Mouse (Mus musculus) liver, embryonic 13.5 days (tissue): ENCODE results near the gene Cry2. TPM values are rescaled to one million over a fixed set of nuclear protein-coding genes. Genes with fewer than 3 reads are reported as not detected.
A peak's percentile ranks its signal among the peaks of the same experiment; 100 is the strongest.

Source experiments
- ATAC-seq: fragments of 200-750 bp; cut with Nextera tagmentation; 2 replicates; pipeline ENCODE4 v1.8.0; 2017; ENCODE audit warnings: low read depth, mild to moderate bottlenecking, moderate number of reproducible peaks, moderate library complexity
- DNase-seq: peaks from one replicate; pipeline ENCODE4 v3.0.0; 2022
- H3K27ac ChIP-seq: fragments of 300-500 bp; sonication (generic); 2 replicates; pipeline ENCODE4 v1.5.1; 2015; ENCODE audit warnings: moderate library complexity, mild to moderate bottlenecking, inconsistent platforms
- H3K27me3 ChIP-seq: fragments of 300-500 bp; sonication (generic); 2 replicates; pipeline ENCODE4 v1.6.1; 2015; ENCODE audit warnings: mild to moderate bottlenecking, inconsistent platforms
- H3K36me3 ChIP-seq: fragments of 300-500 bp; sonication (generic); 2 replicates; pipeline ENCODE4 v1.6.1; 2015; ENCODE audit warnings: mild to moderate bottlenecking, inconsistent platforms
- H3K4me1 ChIP-seq: fragments of 300-500 bp; sonication (generic); replicated peaks from 2 replicates; pipeline ENCODE4 v1.6.1; 2015; ENCODE audit warnings: inconsistent platforms
- H3K4me2 ChIP-seq: fragments of 300-500 bp; sonication (generic); 2 replicates; pipeline ENCODE4 v1.6.1; 2015; ENCODE audit warnings: inconsistent platforms, mild to moderate bottlenecking, moderate library complexity
- H3K4me3 ChIP-seq: fragments of 300-500 bp; sonication (generic); replicated peaks from 2 replicates; pipeline ENCODE4 v1.5.1; 2015; ENCODE audit warnings: mild to moderate bottlenecking, inconsistent platforms
- H3K9ac ChIP-seq: fragments of 300-500 bp; sonication (generic); 2 replicates; pipeline ENCODE4 v1.6.1; 2015; ENCODE audit warnings: mild to moderate bottlenecking, inconsistent platforms
- H3K9me3 ChIP-seq: fragments of 300-500 bp; sonication (generic); replicated peaks from 2 replicates; pipeline ENCODE4 v1.6.1; 2016; ENCODE audit warnings: inconsistent platforms
- WGBS: fragments of 180-500 bp; shearing (Covaris S2); methylation state at CpG from one replicate; pipeline ENCODE4 v1.1.7; 2015; ENCODE audit not compliant: insufficient replicate concordance; 5-methylcytosine and 5-hydroxymethylcytosine counted together
- polyA plus RNA-seq: library from polyadenylated mRNA; unstranded; fragments of >200 nt; fragmentation: Nextera tagmentation; extraction: Ambion mirVana; gene quantifications from 2 replicates; pipeline ENCODE4 v1.2.1, GENCODE M21; 2015

Gene Cry2
- polyA plus RNA-seq, 1 experiment from 2014 or later: 9.1 TPM

DNA sequence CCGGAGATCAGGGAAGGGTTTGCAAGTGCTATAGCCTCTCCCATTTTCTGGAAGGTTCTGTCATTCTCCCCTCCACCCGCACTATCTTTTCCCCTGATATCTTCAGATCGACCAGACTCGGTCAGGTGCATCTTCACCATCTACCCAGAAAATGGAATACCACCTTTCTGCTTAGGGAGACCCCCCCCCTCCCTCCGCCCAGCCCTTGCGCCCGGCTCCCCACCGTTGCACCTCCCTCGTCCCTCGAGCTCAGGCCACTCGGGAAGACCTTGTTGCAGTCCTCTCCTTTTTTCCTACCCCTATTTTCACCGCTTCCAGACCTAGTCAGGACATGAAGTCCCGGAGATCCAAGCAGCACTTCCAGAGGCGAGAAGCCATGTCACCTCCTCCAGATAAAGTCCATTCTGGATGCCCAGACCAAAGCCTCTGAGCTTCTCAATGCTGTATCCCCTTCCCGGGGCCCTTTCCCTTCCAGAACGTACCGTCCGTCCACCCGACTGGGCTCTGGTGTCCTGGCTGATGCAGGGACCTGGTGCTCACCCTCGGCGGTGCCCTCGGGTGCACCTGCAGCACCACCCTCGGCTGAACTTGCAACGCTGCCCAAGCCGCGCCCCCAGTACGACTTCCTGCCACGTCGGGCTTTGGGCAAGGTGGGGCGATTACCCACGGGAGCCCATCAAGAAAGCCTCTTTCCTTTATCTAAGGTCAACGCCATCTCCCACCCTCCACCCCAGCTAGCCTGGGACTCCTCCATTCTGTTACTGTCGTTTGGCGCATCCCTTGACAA, 26.3 kb upstream of the Cry2 start, which contains the start of gene Slc35c1:
TSS of gene Slc35c1 (minus strand) at position 618 of the 787 bp plus-strand sequence.
- Histone ChIP-seq H3K27me3 (peaks cover 12% of the 10 kb centered on the region), H3K9ac (peak within 1 kb of the TSS; percentile 83), H3K27ac (peak within 1 kb of the TSS; percentile 37; the same call in 1 of the 2 replicates), H3K9me3 (no peaks in the 10 kb centered on the region), H3K4me3 (peak within 1 kb of the TSS; percentile 81), H3K4me1 (peaks cover 48% of the 10 kb centered on the region), H3K4me2 (peak within 1 kb of the TSS; percentile 97), H3K36me3 (peaks cover 2% of the 10 kb centered on the region)
- DNase-seq (no peak), ATAC-seq (no peak)
- 4% methylated on average over 34 of the region's 34 CpGs for WGBS

DNA sequence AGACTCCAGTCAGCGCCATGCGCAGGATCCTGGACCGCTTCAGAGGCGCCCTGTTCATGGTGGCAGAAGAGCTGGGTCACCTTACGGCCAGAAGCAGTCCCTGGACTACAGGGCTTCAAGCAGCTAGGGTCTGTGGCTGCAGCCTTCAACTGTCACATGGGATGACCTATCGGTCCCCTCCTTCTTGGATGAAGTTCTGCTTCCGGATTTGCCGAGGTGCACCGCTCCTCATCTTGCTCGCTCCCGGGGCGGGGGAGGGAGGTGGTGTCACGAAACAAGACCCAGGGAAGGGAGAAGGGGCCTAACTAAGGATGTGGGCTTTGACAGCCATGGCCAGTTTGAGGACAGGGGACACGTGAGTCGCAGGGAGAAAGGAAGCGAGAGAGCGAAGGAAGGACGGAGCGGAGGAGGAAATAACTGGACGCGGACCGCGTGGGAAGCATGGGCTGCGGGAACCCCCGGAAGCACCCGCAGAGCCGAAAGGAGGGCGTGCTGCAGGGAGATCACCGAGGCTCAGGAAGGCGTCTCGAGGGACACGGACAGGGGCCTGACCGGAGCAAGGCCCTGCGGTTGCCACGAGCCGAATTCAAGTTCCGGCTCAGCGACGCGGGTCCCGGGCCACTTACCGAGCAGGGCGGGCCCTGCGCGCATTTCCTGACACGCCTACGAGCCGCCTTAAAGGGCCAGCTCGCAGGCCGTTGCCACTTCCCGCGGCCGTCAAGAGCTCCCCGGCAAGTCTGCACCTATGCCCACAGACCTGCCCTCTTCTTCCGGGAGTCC, 25.5 kb upstream of the Cry2 start:
- DNase-seq (peak; percentile 70), ATAC-seq (peak; percentile 84)
- peaks cover 10% of the 10 kb centered on the region for H3K36me3 ChIP-seq
- H3K4me3 ChIP-seq: peak overlapping the region; percentile 81
- peak overlapping the region; percentile 97 for H3K4me2 ChIP-seq
- no peaks in the 10 kb centered on the region for H3K9me3 ChIP-seq
- peak overlapping the region; percentile 83 for H3K9ac ChIP-seq
- peaks cover 12% of the 10 kb centered on the region for H3K27me3 ChIP-seq
- H3K27ac ChIP-seq: peak overlapping the region; percentile 37
- H3K4me1 ChIP-seq: peaks cover 52% of the 10 kb centered on the region
- under 1% methylated on average over 55 of the region's 55 CpGs for WGBS

DNA sequence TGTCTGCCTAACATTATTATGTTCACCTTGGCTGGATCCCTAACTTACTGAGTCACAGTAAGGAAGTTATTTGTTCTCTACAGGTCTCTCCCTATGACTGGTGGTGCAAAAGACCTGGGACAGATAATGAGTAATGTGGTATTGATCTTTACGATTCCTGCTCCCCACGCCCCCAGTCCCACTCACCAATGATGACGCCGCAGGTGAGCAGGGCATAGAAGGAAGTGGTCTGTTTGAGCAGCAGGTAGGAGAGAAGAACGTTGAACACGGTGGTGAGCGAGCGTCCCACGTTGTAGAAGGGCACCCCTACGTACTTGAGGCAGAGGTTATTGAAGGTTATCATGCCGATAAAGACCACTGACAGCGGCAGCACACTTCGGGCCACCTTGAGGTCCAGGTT, 24.6 kb upstream of the Cry2 start:
- Histone ChIP-seq H3K36me3 (peaks cover 18% of the 10 kb centered on the region), H3K9me3 (no peaks in the 10 kb centered on the region), H3K4me2 (peak overlapping the region; percentile 97), H3K9ac (peak overlapping the region; percentile 83), H3K27me3 (peaks cover 12% of the 10 kb centered on the region), H3K4me3 (peak overlapping the region; percentile 81), H3K27ac (no peak overlapping the region), H3K4me1 (peaks cover 52% of the 10 kb centered on the region)
- 34% methylated on average over 13 of the region's 13 CpGs for WGBS
- ATAC-seq (no peak), DNase-seq (no peak)

DNA sequence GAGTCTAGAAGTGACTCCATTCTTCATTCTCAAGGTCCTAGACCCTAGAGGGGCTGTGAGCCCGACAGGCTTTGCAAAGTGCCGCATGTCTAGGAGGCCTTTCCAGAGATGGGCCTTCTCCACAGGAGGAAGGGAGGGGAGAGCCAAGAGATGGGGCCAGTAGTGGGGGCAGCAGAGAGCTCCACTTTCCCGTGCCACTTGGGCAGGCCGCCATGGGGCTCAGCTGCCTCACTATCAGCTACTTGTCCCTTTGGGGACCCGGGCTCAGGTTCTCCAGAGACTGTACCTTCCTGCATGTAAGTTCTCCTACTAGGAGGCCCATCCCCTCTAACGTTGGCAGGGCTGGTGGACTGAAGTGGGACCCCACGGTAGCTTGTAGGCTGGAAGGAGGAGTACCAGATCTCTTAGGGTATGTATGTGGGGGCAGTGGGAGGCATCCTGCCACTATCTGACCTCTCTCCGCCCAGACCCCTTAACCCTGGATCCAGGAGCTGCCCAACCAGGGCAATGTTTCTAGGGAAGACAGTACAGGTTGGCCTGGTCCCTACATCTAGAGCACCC, 23.2 kb upstream of the Cry2 start:
- H3K4me2 ChIP-seq: peak overlapping the region; percentile 97
- no peaks in the 10 kb centered on the region for H3K9me3 ChIP-seq
- no peak for ATAC-seq
- H3K4me1 ChIP-seq: peaks cover 53% of the 10 kb centered on the region
- H3K4me3 ChIP-seq: peak overlapping the region; percentile 81
- 51% methylated on average over 8 of the region's 8 CpGs for WGBS
- H3K36me3 ChIP-seq: peaks cover 28% of the 10 kb centered on the region
- no peak for DNase-seq
- H3K27ac ChIP-seq: no peak overlapping the region
- peak overlapping the region; percentile 12 for H3K9ac ChIP-seq
- H3K27me3 ChIP-seq: peaks cover 6% of the 10 kb centered on the region

DNA sequence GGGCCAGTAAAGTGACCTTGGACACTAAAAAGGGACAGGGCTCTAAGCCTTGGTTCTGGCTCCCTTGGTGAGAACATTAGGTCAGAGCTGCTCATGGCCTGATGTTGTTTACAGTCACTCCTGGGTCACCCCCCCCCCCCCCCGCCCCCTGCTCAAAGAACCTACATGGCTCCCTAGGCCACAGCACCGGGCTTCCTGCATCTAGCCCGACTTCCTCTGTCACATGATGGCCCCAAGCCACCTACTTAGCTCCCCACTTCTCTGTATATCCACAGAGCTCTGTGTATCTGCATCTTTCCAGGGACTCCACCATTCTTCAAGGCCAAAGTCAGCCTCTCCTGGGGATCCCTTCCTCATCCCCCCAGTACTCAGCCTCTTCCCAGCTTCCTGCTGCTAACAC, 21.9 kb upstream of the Cry2 start:
- H3K4me2 ChIP-seq: no peak overlapping the region; the same call in 1 of the 2 replicates
- DNase-seq: no peak
- H3K9me3 ChIP-seq: no peaks in the 10 kb centered on the region
- peaks cover 66% of the 10 kb centered on the region for H3K4me1 ChIP-seq
- ATAC-seq: no peak
- 0 out of 2 replicates have a peak overlapping the region, but pooled peaks have one; percentile 17 for H3K9ac ChIP-seq
- H3K36me3 ChIP-seq: peaks cover 28% of the 10 kb centered on the region
- WGBS: 3% methylated on average over 2 of the region's 3 CpGs
- no peak overlapping the region for H3K27ac ChIP-seq
- H3K4me3 ChIP-seq: no peak overlapping the region
- H3K27me3 ChIP-seq: peaks cover 5% of the 10 kb centered on the region

DNA sequence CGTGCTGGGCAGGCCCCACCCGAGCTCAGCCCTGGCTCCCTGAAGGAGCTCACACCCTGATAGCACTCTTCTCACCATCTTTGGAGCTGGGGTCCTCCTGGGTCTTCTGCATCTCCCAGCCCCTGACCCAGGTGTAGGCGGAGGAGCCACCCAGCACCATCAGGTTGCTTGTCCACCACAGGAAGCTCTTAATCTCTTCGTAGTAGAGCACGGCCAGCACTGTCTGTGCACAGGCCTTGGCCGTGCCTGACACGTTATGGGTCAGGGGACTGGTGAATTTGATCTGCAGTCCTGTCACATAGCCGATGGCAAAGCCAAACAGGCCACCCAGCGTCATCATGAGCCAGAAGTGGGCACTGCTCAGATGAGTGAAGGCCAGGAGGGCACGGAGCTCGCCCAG, 20.3 kb upstream of the Cry2 start:
- H3K4me1 ChIP-seq: peaks cover 57% of the 10 kb centered on the region
- no peaks in the 10 kb centered on the region for H3K9me3 ChIP-seq

DNA sequence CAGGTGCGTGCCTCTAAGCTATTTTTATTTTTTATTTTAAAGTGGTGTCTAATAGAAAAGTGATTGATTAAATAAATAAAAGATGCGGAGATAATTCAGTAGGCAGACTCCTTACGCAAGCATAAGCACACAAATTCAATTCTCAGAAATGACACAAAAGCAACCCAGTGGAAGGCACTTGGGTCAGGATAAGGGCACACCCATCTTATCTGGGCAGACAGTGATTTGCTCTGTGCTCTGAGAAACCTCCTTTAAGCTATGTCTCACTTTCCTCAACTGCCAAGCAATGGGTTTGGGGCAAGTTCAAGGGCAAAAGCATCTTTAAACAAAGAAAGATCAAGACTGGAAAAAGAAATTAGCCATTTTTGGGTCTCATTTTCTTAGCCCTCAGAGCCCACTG, 17.3 kb upstream of the Cry2 start:
- no peak overlapping the region for H3K9ac ChIP-seq
- peaks cover 28% of the 10 kb centered on the region for H3K36me3 ChIP-seq
- 38% methylated on average over 3 of the region's 3 CpGs for WGBS
- no peak overlapping the region for H3K4me2 ChIP-seq
- ATAC-seq (peak; percentile 69), DNase-seq (no peak)
- H3K27ac ChIP-seq: no peak overlapping the region
- peaks cover 35% of the 10 kb centered on the region for H3K4me1 ChIP-seq
- H3K27me3 ChIP-seq: peaks cover 39% of the 10 kb centered on the region
- H3K9me3 ChIP-seq: no peaks in the 10 kb centered on the region
- H3K4me3 ChIP-seq: no peak overlapping the region

More for the DNA sequence above, 20.3 kb upstream of the Cry2 start:
- Histone ChIP-seq H3K4me3 (no peak overlapping the region), H3K27ac (no peak overlapping the region), H3K36me3 (peaks cover 28% of the 10 kb centered on the region), H3K27me3 (peaks cover 14% of the 10 kb centered on the region), H3K9ac (no peak overlapping the region), H3K4me2 (no peak overlapping the region)
- no peak for DNase-seq
- WGBS: 79% methylated on average over 11 of the region's 11 CpGs
- no peak for ATAC-seq

DNA sequence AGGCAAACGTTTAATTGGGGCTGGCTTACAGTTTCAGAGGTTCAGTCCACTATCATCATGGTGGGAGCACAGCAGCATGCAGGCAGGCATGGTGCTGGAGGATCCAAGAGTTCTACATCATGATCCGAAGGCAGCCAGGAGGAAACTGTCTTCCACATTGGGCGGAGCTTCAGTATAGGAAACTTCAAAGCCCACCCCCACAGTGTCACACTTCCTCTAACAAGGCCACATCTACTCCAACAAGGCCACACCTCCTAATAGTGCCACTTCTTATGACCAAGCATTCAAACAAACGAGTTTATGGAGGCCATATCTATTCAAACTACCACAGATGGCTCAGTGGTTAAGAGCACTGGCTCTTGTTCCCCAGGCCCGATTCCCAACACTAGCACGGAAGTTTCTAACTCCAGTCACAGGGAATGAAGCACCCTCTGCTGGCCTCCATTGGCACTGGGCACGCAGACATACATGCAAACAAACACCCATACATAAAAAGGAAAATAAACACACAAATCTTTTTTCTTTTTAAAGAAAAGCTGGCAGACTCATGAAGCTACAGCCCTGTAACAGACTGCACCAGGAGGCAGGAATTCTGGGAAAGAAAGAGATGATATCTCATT, 13.4 kb upstream of the Cry2 start:
- Histone ChIP-seq H3K9me3 (no peaks in the 10 kb centered on the region), H3K4me1 (peaks cover 55% of the 10 kb centered on the region), H3K27ac (no peak overlapping the region), H3K27me3 (peaks cover 39% of the 10 kb centered on the region), H3K4me3 (no peak overlapping the region), H3K4me2 (no peak overlapping the region), H3K36me3 (no peaks in the 10 kb centered on the region), H3K9ac (no peak overlapping the region)
- 51% methylated on average over 7 of the region's 7 CpGs for WGBS
- DNase-seq: no peak
- no peak for ATAC-seq

DNA sequence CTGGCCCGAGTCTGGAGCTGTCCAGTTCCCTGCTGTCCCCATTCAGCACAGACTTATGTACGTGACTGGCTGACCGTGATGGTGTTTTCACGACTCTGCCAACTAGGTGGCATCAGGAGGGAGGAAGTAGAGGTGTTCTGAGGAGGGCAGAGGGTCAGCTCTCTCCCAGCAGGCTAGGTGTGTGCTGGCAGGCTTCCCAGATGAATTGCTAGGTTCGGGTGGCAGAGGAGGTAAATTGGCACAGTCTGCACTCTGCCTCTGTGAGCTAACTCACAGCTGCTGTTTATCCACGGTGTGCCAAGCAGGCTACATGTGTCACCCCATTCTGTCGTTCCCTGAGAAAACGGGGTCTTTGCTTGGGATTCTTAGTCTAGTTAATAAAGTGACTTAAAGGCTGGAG, 12.8 kb upstream of the Cry2 start:
- DNase-seq: no peak
- 71% methylated on average over 8 of the region's 8 CpGs for WGBS
- no peak overlapping the region for H3K27ac ChIP-seq
- H3K4me1 ChIP-seq: peaks cover 56% of the 10 kb centered on the region
- H3K27me3 ChIP-seq: peaks cover 39% of the 10 kb centered on the region
- no peaks in the 10 kb centered on the region for H3K9me3 ChIP-seq
- no peak overlapping the region for H3K9ac ChIP-seq
- no peaks in the 10 kb centered on the region for H3K36me3 ChIP-seq
- no peak for ATAC-seq
- H3K4me3 ChIP-seq: no peak overlapping the region
- H3K4me2 ChIP-seq: no peak overlapping the region

DNA sequence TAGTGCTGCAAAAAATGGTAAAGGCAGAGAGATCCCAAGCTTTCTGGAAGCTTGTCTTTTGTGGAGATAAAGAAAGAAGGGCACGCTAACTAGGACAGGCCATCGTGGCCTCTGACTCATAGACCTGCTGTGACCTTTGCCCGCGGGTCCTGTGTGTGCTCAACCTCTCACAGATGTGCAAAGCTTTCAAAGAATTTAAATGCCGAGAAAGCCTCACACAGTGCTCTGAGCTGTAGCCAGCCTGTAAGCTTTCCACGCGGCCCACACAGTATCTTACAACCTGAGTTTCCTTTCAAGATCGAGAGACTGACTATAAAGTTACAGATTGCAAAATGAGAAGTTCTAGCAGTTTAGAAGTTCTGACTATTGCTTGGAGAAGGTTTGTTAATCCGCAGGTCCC, 12.0 kb upstream of the Cry2 start:
- H3K4me2 ChIP-seq: no peak overlapping the region
- peaks cover 50% of the 10 kb centered on the region for H3K4me1 ChIP-seq
- no peaks in the 10 kb centered on the region for H3K36me3 ChIP-seq
- no peak overlapping the region for H3K27ac ChIP-seq
- WGBS: 52% methylated on average over 9 of the region's 9 CpGs
- H3K27me3 ChIP-seq: peaks cover 39% of the 10 kb centered on the region
- ATAC-seq (no peak), DNase-seq (no peak)
- H3K9ac ChIP-seq: no peak overlapping the region
- no peak overlapping the region for H3K4me3 ChIP-seq
- H3K9me3 ChIP-seq: no peaks in the 10 kb centered on the region

DNA sequence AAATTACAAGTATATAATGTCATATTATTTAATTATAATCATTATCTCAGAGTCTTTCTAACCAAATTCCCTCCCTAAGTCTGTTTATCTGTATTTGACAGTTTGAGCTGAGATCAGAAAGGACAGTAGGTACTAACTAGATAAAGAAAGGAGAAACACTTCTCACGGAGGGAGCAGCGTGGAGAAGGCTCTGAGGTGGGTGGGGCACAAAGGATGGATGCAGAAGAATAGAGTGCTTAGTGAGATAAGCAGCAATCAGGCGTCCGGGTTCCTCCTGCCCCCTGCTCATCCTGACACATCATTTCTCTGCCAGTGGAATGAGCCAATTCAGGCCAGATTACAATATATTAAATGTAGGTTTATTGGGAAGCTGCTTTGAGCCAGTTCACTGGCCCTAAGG, 10.5 kb upstream of the Cry2 start:
- Histone ChIP-seq H3K4me3 (no peak overlapping the region), H3K27me3 (peaks cover 30% of the 10 kb centered on the region), H3K27ac (no peak overlapping the region), H3K4me2 (no peak overlapping the region), H3K36me3 (no peaks in the 10 kb centered on the region), H3K9me3 (no peaks in the 10 kb centered on the region), H3K4me1 (peaks cover 53% of the 10 kb centered on the region), H3K9ac (no peak overlapping the region)
- WGBS: 9% methylated on average over 4 of the region's 4 CpGs
- ATAC-seq (peak; percentile 87), DNase-seq (peak; percentile 73)
